Mouse (Mus musculus): ENCODE results near the gene Cfap43.

DNA sequence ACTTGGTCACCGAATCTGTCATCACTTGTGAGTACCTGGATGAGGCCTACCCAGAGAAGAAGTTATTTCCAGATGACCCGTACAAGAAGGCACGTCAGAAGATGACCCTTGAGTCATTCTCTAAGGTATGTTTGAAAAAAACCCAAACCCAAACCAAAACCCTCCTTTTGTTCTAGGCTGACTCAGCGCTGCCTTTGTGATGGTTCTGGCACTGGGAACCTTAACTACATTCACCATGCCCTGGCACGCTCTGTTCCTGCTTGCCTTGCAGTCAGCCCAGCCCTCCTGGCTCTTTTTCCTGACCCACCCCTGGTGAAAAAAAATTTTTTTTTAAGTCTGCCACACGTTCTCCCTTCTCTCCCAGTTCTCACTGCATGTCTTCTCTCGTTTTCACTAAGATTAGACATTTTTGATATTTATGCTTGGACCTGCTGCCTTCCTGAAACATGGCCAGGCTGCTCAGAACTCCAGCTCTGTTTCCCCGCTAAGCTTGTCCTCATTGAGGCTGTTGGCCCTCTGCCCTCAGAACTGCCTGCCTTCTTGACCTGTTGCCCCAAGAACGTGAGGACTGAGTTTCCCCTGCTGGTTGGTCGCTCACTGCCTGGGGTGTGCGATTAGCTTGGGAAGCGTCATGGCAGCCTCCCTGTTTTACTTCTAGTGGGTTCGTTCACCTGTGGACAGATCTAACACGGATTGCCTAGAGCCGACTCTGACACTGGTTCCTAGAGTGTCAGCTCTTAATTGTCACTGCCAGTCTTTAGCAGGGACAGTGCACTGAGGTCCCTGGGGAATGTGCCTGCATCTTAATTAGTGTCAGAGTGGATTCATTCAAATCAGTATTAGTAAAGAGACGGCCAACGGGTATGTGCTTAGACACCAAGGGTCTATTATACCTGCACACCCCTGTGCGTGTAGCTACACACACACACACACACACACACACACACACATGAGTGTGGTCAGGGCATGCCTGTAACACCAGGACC is 60.8 kb downstream of the Cfap43 start:
- TF ChIP-seq ZNF384 (IDR thresholded peaks at IDR 0.05; ENCODE audit: low read depth, low read length) = no peak
- TF ChIP-seq HCFC1 (IDR thresholded peaks at IDR 0.05; ENCODE audit: borderline replicate concordance, insufficient read depth, low read length) = no peak
- no peak for TF ChIP-seq MAFK (IDR thresholded peaks at IDR 0.05; ENCODE audit: insufficient read depth, low read depth, low read length)
- no peak for TF ChIP-seq CHD2 (IDR thresholded peaks at IDR 0.05; ENCODE audit: low read depth, low read length)

All from ES-E14 (cell line).